Mouse (Mus musculus): Measurements from ENCODE around the gene Efcab11.
"Not testable (repeated sequence)": the region's sequence is repeated elsewhere in the genome, so short reads cannot be mapped to it uniquely, and the experiment has no call there.

Gene Efcab11

DNA sequence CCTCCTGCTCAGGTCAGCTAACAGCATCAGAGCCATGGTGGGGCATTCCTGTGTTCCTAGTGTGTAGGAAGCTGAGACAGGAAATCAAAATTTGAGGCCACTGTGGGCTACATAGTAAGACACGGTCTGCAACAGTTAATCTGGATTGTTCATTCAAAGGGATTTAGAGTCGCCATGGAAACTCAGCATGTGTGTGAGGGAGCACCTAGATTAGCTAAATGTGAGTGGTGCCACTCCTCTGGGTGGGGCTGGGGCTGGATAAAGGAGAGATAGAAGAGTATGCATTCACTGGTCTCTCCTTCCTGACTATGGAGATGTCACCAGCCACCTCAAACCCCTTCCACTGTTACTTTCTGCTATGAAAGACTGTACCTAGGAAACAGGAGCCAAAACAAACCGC is 10.8 kb downstream of the Efcab11 start:
- DNase-seq: no peak

DNA sequence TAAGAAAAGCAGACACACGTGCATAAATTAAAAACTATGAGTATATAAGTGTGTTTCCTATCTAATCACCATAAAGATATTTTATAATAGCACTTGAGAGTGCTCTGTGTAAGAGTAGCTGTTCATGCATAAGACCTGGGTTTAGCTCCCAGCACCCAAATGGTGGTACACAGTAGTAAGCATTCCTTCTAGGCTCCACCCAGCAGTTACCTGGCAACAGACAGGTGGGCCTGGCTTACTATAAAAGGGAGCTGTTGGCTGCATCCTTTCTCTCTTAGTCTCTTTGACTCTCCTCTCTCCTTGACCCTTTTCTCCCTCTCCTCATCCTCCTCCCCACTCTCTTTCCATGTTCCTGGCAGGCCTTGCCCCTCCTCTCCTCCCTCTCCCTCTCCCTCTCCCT is 15.4 kb downstream of the Efcab11 start:
- no peak for DNase-seq

- DNase-seq: no peak
Measured at GRCm38 (mm10) chr12:99864613-99865012, 19.6 kb downstream of the Efcab11 start.

DNA sequence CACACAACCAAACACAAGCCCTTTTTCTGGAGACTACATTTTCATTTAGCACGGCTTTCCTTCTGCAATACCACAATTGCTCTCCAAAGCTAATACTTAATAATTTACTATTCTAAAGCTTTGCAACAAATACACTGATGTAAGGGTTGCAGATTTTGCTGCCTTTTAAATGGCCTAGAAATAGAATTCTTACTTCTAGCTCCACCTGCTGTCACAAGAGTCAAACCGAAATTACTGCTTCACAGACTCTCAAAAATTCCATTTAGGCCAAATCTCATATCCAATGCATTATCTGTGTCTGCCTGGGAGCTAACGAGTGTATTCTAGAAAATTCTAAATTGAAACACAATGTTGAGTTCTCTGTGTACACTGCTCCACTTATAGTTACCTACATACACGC is 23.3 kb downstream of the Efcab11 start:
- no peak for DNase-seq

GRCm38 (mm10) chr12:99859391-99860100 is 24.7 kb downstream of the Efcab11 start:
- no peak for DNase-seq

DNA sequence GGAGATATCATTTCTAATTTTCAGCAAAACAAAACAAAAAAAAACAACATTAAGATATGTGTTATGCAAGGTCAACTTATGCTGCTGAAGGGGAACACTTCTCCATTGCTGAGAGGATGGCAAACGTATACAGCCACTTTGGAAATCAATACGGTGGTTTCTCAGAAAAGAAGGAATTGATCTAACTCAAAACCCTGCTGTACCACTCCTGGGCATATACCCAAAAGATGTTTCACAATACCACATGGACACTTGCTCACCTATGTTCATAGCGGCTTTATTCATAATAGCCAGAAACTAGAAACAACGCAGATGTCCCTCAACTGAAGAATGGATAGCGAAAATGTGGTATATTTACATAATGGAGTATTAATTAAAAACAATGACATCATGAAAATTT is 25.6 kb downstream of the Efcab11 start:
- DNase-seq: no peak

GRCm38 (mm10) chr12:99856011-99856410 is 28.2 kb downstream of the Efcab11 start:
- no peak for DNase-seq

DNA sequence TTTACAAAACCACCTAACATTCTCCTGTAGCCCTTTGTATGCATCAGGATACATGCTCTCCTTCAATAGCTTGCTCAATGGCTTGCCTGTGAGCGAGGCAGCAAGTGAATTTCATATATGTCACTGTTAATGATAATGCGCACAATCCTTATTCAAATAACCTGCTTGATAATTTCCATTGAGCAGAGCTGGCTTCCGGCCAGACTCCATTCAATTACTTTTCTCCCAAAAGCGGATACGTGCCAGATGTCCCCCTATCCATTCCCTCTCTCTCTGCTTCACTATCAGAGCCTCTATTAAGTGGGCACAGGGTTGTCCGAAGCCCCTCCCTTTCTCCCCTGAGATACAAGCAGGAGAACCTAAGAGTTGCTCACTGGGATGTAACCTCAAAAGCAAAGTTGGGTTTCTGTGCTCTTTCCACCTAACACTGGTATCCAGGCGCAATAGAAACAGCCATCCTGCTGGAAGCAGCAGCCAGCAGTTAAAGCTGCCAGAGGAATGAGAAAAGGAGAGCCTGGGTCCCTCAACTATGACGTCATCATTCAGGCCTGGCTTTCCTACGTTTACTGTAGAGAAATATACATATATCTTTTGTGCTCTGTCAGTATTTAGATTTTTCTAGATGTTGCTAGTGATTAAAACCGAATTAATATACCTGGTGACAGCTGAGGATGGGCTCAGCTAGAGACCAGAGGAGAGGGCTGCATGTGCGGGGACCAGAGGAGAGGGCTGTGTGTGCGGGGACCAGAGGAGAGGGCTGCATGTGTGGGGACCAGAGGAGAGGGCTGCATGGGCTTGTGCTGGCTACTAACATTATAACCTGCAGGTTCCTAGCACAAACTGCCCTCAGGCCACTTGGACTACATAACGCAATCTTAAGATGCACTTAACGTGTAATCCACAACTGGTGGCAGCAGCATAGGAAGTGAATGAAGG is 30.6 kb downstream of the Efcab11 start:
- no peak for DNase-seq

GRCm38 (mm10) chr12:99849996-99850395 is 34.2 kb downstream of the Efcab11 start:
- no peak for DNase-seq

GRCm38 (mm10) chr12:99844951-99845350 is 39.3 kb downstream of the Efcab11 start:
- DNase-seq: no peak

GRCm38 (mm10) chr12:99838703-99839102 is 45.5 kb downstream of the Efcab11 start:
- no peak for DNase-seq

DNA sequence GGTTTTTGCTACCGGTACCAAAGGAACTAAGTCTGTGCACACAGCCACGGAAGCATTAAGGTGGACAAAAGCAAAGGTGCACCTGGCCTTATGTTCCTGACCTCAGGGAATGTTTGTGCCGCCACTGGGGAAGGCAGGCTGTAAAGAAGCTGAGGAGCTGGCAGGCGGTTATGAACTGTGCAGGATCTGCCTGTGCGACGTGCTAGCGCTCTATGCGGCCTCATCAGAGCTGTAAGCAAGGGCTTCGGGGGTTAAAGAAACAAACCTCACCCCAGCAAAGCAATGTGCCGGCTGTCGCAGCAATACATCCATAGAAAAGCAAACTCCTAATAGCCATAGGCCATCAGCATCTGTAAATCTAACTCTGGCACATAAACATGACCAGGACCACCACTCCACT is 46.1 kb downstream of the Efcab11 start:
- DNase-seq: no peak

DNA sequence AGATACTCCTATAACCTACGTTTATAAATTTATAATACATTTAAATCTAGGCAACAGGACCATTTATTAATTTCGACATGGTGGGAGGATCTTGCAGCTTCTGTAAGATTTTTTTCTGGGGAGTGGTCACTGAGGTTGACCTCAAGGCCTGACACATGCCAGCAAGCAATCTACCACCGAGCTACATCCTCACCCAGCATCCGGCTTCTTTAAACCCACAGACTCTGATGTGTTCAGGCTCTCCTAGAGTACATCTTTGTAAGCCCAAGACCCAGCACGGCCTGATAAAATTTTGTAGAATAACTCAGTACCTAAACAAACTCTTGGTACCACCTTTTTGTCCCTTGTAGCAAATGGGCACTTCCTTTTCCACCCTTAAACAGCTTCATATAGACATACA is 46.7 kb downstream of the Efcab11 start:
- no peak for DNase-seq

DNA sequence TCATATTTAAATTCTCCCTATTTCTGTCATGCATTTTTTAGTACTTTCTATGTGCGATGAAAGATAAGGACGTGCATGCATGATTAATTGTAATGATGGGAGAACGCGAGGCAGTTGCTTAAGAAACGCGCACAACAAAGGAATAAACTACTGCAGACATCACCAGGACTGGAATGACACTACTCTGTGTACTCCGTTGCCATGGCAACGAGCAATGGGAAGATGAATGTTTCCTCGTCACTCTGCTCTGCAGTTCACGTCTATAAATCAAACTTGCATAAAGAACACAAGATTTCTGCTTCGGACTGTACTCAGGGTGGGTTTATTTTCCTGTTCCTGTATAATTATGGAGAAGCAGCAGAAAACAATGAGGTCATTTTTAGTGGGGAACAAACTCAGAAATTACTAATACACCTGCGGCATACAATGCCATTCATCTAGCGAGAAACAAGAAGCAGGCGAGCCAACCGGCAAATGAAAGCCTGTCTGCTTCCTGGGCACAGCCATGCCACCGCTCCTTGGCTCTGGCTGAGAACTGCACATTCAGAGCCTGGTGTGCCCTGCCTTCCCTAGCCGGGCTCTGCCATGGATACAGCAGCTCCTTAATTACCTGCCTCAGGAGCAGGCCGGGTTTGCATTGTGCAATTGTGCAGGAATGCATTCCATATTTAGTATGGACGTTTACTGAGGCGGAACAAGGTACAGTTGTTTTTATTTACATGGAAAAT is 47.7 kb downstream of the Efcab11 start:
- DNase-seq: peak; percentile 16

- DNase-seq: no peak
Measured at GRCm38 (mm10) chr12:99833476-99833875, 50.8 kb downstream of the Efcab11 start.

GRCm38 (mm10) chr12:99822591-99822990 is 61.6 kb downstream of the Efcab11 start:
- no peak for DNase-seq

- DNase-seq: no peak
Measured at GRCm38 (mm10) chr12:99821309-99821934, 62.8 kb downstream of the Efcab11 start.

DNA sequence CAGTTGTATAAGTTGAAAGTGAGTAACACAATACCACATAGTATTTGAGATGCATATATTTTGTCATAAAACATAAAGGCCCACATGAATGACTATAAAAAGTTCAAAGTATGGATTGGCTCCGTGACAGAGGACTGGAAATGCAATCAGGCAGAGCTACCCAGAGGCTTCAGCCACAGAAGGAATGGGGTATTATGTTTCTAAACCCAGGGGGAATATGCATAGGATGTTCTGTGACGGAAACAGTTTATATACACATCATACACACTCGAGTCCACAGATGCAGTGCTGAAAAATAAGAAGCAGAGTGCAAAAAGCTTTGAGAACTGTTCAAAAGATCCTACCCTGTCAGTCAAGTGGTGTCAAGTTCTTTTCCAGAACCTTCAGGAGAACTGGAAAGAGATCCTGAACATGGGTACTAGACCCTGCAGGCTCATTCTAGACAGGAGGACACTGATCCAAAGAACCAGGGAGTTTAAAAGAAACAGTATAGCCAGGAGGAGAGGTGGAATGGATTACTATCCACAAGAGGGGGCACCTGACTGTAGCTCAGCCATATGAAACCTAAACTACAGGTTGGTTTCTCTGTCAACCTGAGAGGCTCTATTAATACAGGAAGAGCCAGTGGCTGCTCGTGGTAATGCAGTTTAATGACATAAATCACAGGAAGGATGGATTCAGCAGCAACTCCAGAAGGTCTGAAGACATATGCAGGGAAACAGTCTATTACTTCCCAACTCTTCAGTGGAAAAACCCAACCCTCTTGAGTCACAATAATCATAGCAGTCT is 64.9 kb downstream of the Efcab11 start:
- DNase-seq: no peak

GRCm38 (mm10) chr12:99818006-99818405 is 66.2 kb downstream of the Efcab11 start:
- not testable (repeated sequence) for DNase-seq

- DNase-seq: no peak
Measured at GRCm38 (mm10) chr12:99815244-99815643, 69.0 kb downstream of the Efcab11 start.

DNA sequence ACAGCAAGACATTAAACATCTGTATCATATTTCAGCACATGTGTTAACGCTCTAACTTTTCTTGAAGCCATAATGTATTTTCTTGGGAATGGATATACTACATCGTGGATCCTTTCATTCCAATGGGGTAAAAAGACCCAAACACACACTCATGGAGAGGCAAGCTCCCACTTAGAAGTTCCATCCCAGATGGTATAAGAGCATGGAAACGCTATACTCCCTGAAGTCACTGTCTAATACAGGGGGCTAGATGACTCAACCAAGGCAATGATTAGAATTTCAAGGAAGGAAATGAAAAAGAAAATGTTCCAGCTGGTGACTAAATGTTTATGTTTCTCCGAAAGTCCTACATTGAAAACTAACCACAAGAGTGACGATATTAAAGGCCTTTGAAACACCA is 76.3 kb downstream of the Efcab11 start:
- DNase-seq: no peak

DNA sequence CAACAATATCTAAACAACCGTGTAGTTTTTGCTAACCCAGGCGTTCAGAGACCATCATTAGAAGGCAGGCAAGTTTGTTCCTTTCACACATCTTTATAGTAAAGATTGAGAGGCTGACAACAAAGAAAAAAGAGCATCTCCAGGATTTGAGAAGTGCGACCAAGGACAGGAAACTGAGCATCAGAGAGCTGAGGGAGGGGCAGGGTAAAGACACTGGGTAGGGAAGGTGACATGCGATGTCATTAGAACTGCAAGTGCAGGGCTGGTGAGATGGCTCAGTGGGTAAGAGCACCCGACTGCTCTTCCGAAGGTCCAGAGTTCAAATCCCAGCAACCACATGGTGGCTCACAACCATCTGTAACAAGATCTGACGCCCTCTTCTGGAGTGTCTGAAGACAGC is 77.5 kb downstream of the Efcab11 start:
- not testable (repeated sequence) for DNase-seq
